Mouse (Mus musculus): ENCODE measurements at regions not wholly inside any gene's neighbourhood (a gene's known extent, or its start where the extent isn't known, plus 50 kb on each side); places are given as distances from the start of the nearest gene placed in this dataset.

- 59% methylated on average over 5 of the region's 5 CpGs for WGBS
- no peaks in the 10 kb centered on the region for H3K36me3 ChIP-seq (replicated peaks; ENCODE audit: control insufficient read depth, insufficient read depth, low read length)
- no peak overlapping the region for H3K9ac ChIP-seq (replicated peaks; ENCODE audit: low read depth, low read length)
- DNase-seq (ENCODE audit: low spot score) = no peak
- H3K4me1 ChIP-seq (ENCODE audit: control insufficient read depth, insufficient read depth) = no peaks in the 10 kb centered on the region
- no peak overlapping the region for H3K4me3 ChIP-seq (ENCODE audit: low read depth, low read length)
- no peak overlapping the region for H3K27ac ChIP-seq (ENCODE audit: low read depth)
- no peak overlapping the region for H3K4me2 ChIP-seq (ENCODE audit: low read depth, low read length)
- ATAC-seq (ENCODE audit: insufficient read depth, low read depth) = no peak
- H3K27me3 ChIP-seq (ENCODE audit: control insufficient read depth, insufficient read depth, low read length) = no peaks in the 10 kb centered on the region
- no peak for TF ChIP-seq EP300 (IDR thresholded peaks at IDR 0.05; ENCODE audit: low read depth)
- no peak for TF ChIP-seq CTCF (IDR thresholded peaks at IDR 0.05; ENCODE audit: low read depth)
- H3K9me3 ChIP-seq (replicated peaks; ENCODE audit: control insufficient read depth, low read length) = no peaks in the 10 kb centered on the region
These were observed 91.2 kb upstream of the Zic1 start for GRCm38 (mm10) chr9:91456843-91457242.

GRCm38 (mm10) chr9:91456253-91456823 lies 90.7 kb upstream of the Zic1 start:
- WGBS = 63% methylated on average over 1 of the region's 1 CpGs
- H3K27ac ChIP-seq (ENCODE audit: low read depth) = no peak overlapping the region
- ATAC-seq (ENCODE audit: insufficient read depth, low read depth) (no peak), DNase-seq (ENCODE audit: low spot score) (no peak)
- H3K4me1 ChIP-seq (ENCODE audit: control insufficient read depth, insufficient read depth) = no peaks in the 10 kb centered on the region
- no peaks in the 10 kb centered on the region for H3K27me3 ChIP-seq (ENCODE audit: control insufficient read depth, insufficient read depth, low read length)
- no peaks in the 10 kb centered on the region for H3K36me3 ChIP-seq (replicated peaks; ENCODE audit: control insufficient read depth, insufficient read depth, low read length)
- no peak for TF ChIP-seq EP300 (IDR thresholded peaks at IDR 0.05; ENCODE audit: low read depth)
- no peak for TF ChIP-seq CTCF (IDR thresholded peaks at IDR 0.05; ENCODE audit: low read depth)
- H3K4me3 ChIP-seq (ENCODE audit: low read depth, low read length) = no peak overlapping the region
- no peak overlapping the region for H3K9ac ChIP-seq (replicated peaks; ENCODE audit: low read depth, low read length)
- H3K4me2 ChIP-seq (ENCODE audit: low read depth, low read length) = no peak overlapping the region
- H3K9me3 ChIP-seq (replicated peaks; ENCODE audit: control insufficient read depth, low read length) = no peaks in the 10 kb centered on the region

DNA sequence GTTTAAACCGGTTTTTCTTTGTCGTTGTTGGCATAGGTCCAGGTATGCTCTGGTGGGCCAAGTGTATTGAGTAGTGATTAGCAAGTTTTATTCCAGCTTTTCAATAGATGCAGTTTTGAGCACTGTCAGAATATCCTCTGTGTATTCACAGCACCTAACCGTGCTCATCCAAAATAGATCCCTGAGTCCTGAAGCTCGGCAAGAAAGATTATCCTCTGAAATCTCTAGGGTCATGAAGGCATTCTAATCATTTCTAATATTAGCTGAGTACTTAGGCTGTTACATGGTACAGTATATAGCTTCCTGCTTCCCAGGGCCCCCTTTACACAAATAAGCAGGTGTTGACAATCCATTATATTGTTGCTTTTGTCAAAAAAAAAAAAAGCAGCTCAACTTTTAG lies 73.5 kb upstream of the Zic1 start:
- Histone ChIP-seq H3K4me2 (ENCODE audit: low read depth, low read length) (no peak overlapping the region), H3K9ac (replicated peaks; ENCODE audit: low read depth, low read length) (no peak overlapping the region), H3K4me1 (ENCODE audit: control insufficient read depth, insufficient read depth) (no peaks in the 10 kb centered on the region), H3K9me3 (replicated peaks; ENCODE audit: control insufficient read depth, low read length) (no peaks in the 10 kb centered on the region), H3K27ac (ENCODE audit: low read depth) (no peak overlapping the region), H3K36me3 (replicated peaks; ENCODE audit: control insufficient read depth, insufficient read depth, low read length) (no peaks in the 10 kb centered on the region), H3K27me3 (ENCODE audit: control insufficient read depth, insufficient read depth, low read length) (no peaks in the 10 kb centered on the region), H3K4me3 (ENCODE audit: low read depth, low read length) (no peak overlapping the region)
- no peak for DNase-seq (ENCODE audit: low spot score)
- TF ChIP-seq EP300 (IDR thresholded peaks at IDR 0.05; ENCODE audit: low read depth) = no peak
- no peak for TF ChIP-seq CTCF (IDR thresholded peaks at IDR 0.05; ENCODE audit: low read depth)
- ATAC-seq (ENCODE audit: insufficient read depth, low read depth) = no peak
- 50% methylated on average over 4 of the region's 4 CpGs for WGBS

Data from heart, postnatal 0 days (tissue).